Mouse (Mus musculus) midbrain, embryonic 13.5 days (tissue): ENCODE data around the gene Sh3bp4. TPM values are rescaled to one million over a fixed set of nuclear protein-coding genes. Genes with fewer than 3 reads are reported as not detected.

Experiments used
- ATAC-seq: fragments of 200-750 bp; cut with Nextera tagmentation; 2 replicates; pipeline ENCODE4 v1.8.0; 2017; ENCODE audit warnings: mild to moderate bottlenecking, moderate TSS enrichment, moderate library complexity
- H3K27ac ChIP-seq: fragments of 300-500 bp; sonication (generic); 2 replicates; pipeline ENCODE4 v1.5.1; 2015; ENCODE audit warnings: inconsistent platforms, mild to moderate bottlenecking, moderate library complexity
- H3K27me3 ChIP-seq: fragments of 300-500 bp; sonication (generic); 2 replicates; pipeline ENCODE4 v1.6.1; 2015; ENCODE audit warnings: mild to moderate bottlenecking, inconsistent platforms
- H3K36me3 ChIP-seq: fragments of 300-500 bp; sonication (generic); 2 replicates; pipeline ENCODE4 v1.6.1; 2015; ENCODE audit warnings: mild to moderate bottlenecking, inconsistent platforms
- H3K4me1 ChIP-seq: fragments of 300-500 bp; sonication (generic); replicated peaks from 2 replicates; pipeline ENCODE4 v1.6.1; 2015; ENCODE audit warnings: inconsistent platforms
- H3K4me2 ChIP-seq: fragments of 300-500 bp; sonication (generic); replicated peaks from 2 replicates; pipeline ENCODE4 v1.6.1; 2015; ENCODE audit warnings: moderate library complexity, mild to moderate bottlenecking, inconsistent platforms
- H3K4me3 ChIP-seq: fragments of 300-500 bp; sonication (generic); replicated peaks from 2 replicates; pipeline ENCODE4 v1.5.1; 2015; ENCODE audit warnings: mild to moderate bottlenecking, inconsistent platforms
- H3K9ac ChIP-seq: fragments of 300-500 bp; sonication (generic); replicated peaks from 2 replicates; pipeline ENCODE4 v1.6.1; 2015; ENCODE audit warnings: mild to moderate bottlenecking, inconsistent platforms
- H3K9me3 ChIP-seq: fragments of 300-500 bp; sonication (generic); 2 replicates; pipeline ENCODE4 v1.6.1; 2016; ENCODE audit warnings: mild to moderate bottlenecking, inconsistent platforms
- WGBS: fragments of 180-500 bp; shearing (Covaris S2); methylation state at CpG from one replicate; pipeline ENCODE4 v1.1.7; 2015; 5-methylcytosine and 5-hydroxymethylcytosine counted together
- polyA plus RNA-seq: library from polyadenylated mRNA; unstranded; fragments of >200 nt; fragmentation: Nextera tagmentation; extraction: Ambion mirVana; gene quantifications from 2 replicates; pipeline ENCODE4 v1.2.1, GENCODE M21; 2015

Sh3bp4 gene
- polyA plus RNA-seq, 1 experiment from 2014 or later = 13.2 TPM

GRCm38 (mm10) chr1:89072143-89072990 is 2.2 kb downstream of the Sh3bp4 start:
- WGBS = 3% methylated on average over 14 of the region's 14 CpGs
- H3K36me3 ChIP-seq = no peaks in the 10 kb centered on the region
- no peak for ATAC-seq
- H3K4me1 ChIP-seq = peaks cover 49% of the 10 kb centered on the region
- peak overlapping the region; percentile 86 for H3K4me2 ChIP-seq
- H3K9me3 ChIP-seq = no peaks in the 10 kb centered on the region
- no peaks in the 10 kb centered on the region for H3K27me3 ChIP-seq
- peak overlapping the region; percentile 84 for H3K9ac ChIP-seq
- peak overlapping the region; percentile 66 for H3K27ac ChIP-seq
- peak overlapping the region; percentile 80 for H3K4me3 ChIP-seq

- Histone ChIP-seq H3K9me3 (no peaks in the 10 kb centered on the region), H3K4me1 (peaks cover 58% of the 10 kb centered on the region), H3K4me2 (peak overlapping the region; percentile 86), H3K27me3 (no peaks in the 10 kb centered on the region), H3K36me3 (no peaks in the 10 kb centered on the region), H3K27ac (0 out of 2 replicates have a peak overlapping the region, but pooled peaks have one; percentile 10), H3K9ac (no peak overlapping the region), H3K4me3 (0 out of 2 replicates have a peak overlapping the region, but pooled peaks have one; percentile 80)
- ATAC-seq = no peak
- WGBS = 74% methylated on average over 5 of the region's 5 CpGs
Measured at GRCm38 (mm10) chr1:89073291-89073846, 3.2 kb downstream of the Sh3bp4 start.

GRCm38 (mm10) chr1:89074678-89075077 is 4.5 kb downstream of the Sh3bp4 start:
- Histone ChIP-seq H3K9me3 (no peaks in the 10 kb centered on the region), H3K4me3 (no peak overlapping the region), H3K4me1 (peaks cover 59% of the 10 kb centered on the region), H3K27ac (no peak overlapping the region), H3K9ac (no peak overlapping the region), H3K4me2 (no peak overlapping the region), H3K27me3 (no peaks in the 10 kb centered on the region), H3K36me3 (no peaks in the 10 kb centered on the region)
- 64% methylated on average over 6 of the region's 6 CpGs for WGBS
- no peak for ATAC-seq

- H3K4me1 ChIP-seq = peaks cover 59% of the 10 kb centered on the region
- 68% methylated on average over 8 of the region's 8 CpGs for WGBS
Measured at GRCm38 (mm10) chr1:89075120-89075519, 4.9 kb downstream of the Sh3bp4 start.

GRCm38 (mm10) chr1:89076777-89077176 is 6.6 kb downstream of the Sh3bp4 start:
- Histone ChIP-seq H3K4me2 (no peak overlapping the region), H3K9me3 (no peaks in the 10 kb centered on the region), H3K36me3 (no peaks in the 10 kb centered on the region), H3K4me3 (no peak overlapping the region), H3K9ac (no peak overlapping the region), H3K4me1 (peaks cover 55% of the 10 kb centered on the region), H3K27ac (no peak overlapping the region), H3K27me3 (peaks cover 3% of the 10 kb centered on the region; the same call in 1 of the 2 replicates)
- WGBS = 91% methylated on average over 9 of the region's 9 CpGs
- ATAC-seq = no peak

More at GRCm38 (mm10) chr1:89075120-89075519, 4.9 kb downstream of the Sh3bp4 start:
- H3K9ac ChIP-seq = no peak overlapping the region
- no peak overlapping the region for H3K4me3 ChIP-seq
- no peaks in the 10 kb centered on the region for H3K36me3 ChIP-seq
- ATAC-seq = no peak
- no peaks in the 10 kb centered on the region for H3K9me3 ChIP-seq
- no peak overlapping the region for H3K27ac ChIP-seq
- no peak overlapping the region for H3K4me2 ChIP-seq
- H3K27me3 ChIP-seq = no peaks in the 10 kb centered on the region

GRCm38 (mm10) chr1:89078240-89078639 is 8.0 kb downstream of the Sh3bp4 start:
- no peaks in the 10 kb centered on the region for H3K36me3 ChIP-seq
- H3K27ac ChIP-seq = no peak overlapping the region
- no peak overlapping the region for H3K4me3 ChIP-seq
- no peak overlapping the region for H3K4me2 ChIP-seq
- no peak for ATAC-seq
- no peaks in the 10 kb centered on the region for H3K9me3 ChIP-seq
- peaks cover 55% of the 10 kb centered on the region for H3K4me1 ChIP-seq
- peaks cover 3% of the 10 kb centered on the region; the same call in 1 of the 2 replicates for H3K27me3 ChIP-seq
- H3K9ac ChIP-seq = no peak overlapping the region
- 41% methylated on average over 2 of the region's 2 CpGs for WGBS

- no peak overlapping the region for H3K4me2 ChIP-seq
- no peak for ATAC-seq
- 15% methylated on average over 9 of the region's 9 CpGs for WGBS
- H3K9ac ChIP-seq = no peak overlapping the region
- no peaks in the 10 kb centered on the region for H3K36me3 ChIP-seq
- H3K4me3 ChIP-seq = no peak overlapping the region
- H3K27me3 ChIP-seq = peaks cover 6% of the 10 kb centered on the region; the same call in 1 of the 2 replicates
- H3K9me3 ChIP-seq = no peaks in the 10 kb centered on the region
- H3K27ac ChIP-seq = no peak overlapping the region
- peaks cover 53% of the 10 kb centered on the region for H3K4me1 ChIP-seq
Measured at GRCm38 (mm10) chr1:89078730-89079129, 8.5 kb downstream of the Sh3bp4 start.

GRCm38 (mm10) chr1:89079239-89079638 is 9.0 kb downstream of the Sh3bp4 start:
- no peaks in the 10 kb centered on the region for H3K9me3 ChIP-seq
- H3K27me3 ChIP-seq = peaks cover 6% of the 10 kb centered on the region; the same call in 1 of the 2 replicates
- 39% methylated on average over 2 of the region's 2 CpGs for WGBS
- H3K4me3 ChIP-seq = no peak overlapping the region
- peaks cover 53% of the 10 kb centered on the region for H3K4me1 ChIP-seq
- H3K36me3 ChIP-seq = no peaks in the 10 kb centered on the region
- no peak overlapping the region for H3K9ac ChIP-seq
- H3K4me2 ChIP-seq = no peak overlapping the region
- no peak overlapping the region for H3K27ac ChIP-seq
- ATAC-seq = no peak

GRCm38 (mm10) chr1:89080371-89080770 is 10.2 kb downstream of the Sh3bp4 start:
- H3K9me3 ChIP-seq = no peaks in the 10 kb centered on the region
- H3K9ac ChIP-seq = no peak overlapping the region
- peaks cover 6% of the 10 kb centered on the region; the same call in 1 of the 2 replicates for H3K27me3 ChIP-seq
- H3K27ac ChIP-seq = no peak overlapping the region
- ATAC-seq = no peak
- H3K4me1 ChIP-seq = peaks cover 47% of the 10 kb centered on the region
- WGBS = 80% methylated on average over 8 of the region's 8 CpGs
- no peak overlapping the region for H3K4me3 ChIP-seq
- no peak overlapping the region for H3K4me2 ChIP-seq
- no peaks in the 10 kb centered on the region for H3K36me3 ChIP-seq

- H3K9ac ChIP-seq = no peak overlapping the region
- no peak overlapping the region for H3K4me3 ChIP-seq
- whole genome bisulfite sequencing = 68% methylated on average over 5 of the region's 5 CpGs
- H3K36me3 ChIP-seq = no peaks in the 10 kb centered on the region
- ATAC-seq = no peak
- H3K4me2 ChIP-seq = no peak overlapping the region
- H3K27me3 ChIP-seq = peaks cover 6% of the 10 kb centered on the region; the same call in 1 of the 2 replicates
- H3K27ac ChIP-seq = no peak overlapping the region
- no peaks in the 10 kb centered on the region for H3K9me3 ChIP-seq
- H3K4me1 ChIP-seq = peaks cover 49% of the 10 kb centered on the region
Measured at GRCm38 (mm10) chr1:89080795-89081194, 10.6 kb downstream of the Sh3bp4 start.

- Histone ChIP-seq H3K4me2 (no peak overlapping the region), H3K4me3 (no peak overlapping the region), H3K9me3 (no peaks in the 10 kb centered on the region), H3K9ac (no peak overlapping the region), H3K4me1 (peaks cover 52% of the 10 kb centered on the region), H3K36me3 (no peaks in the 10 kb centered on the region), H3K27ac (no peak overlapping the region), H3K27me3 (peaks cover 6% of the 10 kb centered on the region; the same call in 1 of the 2 replicates)
- no peak for ATAC-seq
- 82% methylated on average over 4 of the region's 4 CpGs for WGBS
Measured at GRCm38 (mm10) chr1:89081371-89081770, 11.2 kb downstream of the Sh3bp4 start.

GRCm38 (mm10) chr1:89082171-89082882 is 12.1 kb downstream of the Sh3bp4 start:
- Histone ChIP-seq H3K9me3 (no peaks in the 10 kb centered on the region), H3K4me2 (no peak overlapping the region), H3K4me3 (no peak overlapping the region), H3K4me1 (peaks cover 54% of the 10 kb centered on the region), H3K36me3 (no peaks in the 10 kb centered on the region), H3K27me3 (peaks cover 6% of the 10 kb centered on the region; the same call in 1 of the 2 replicates), H3K9ac (no peak overlapping the region), H3K27ac (no peak overlapping the region)
- ATAC-seq = no peak
- 49% methylated on average over 14 of the region's 14 CpGs for WGBS
